Mouse (Mus musculus) heart, embryonic 16.5 days (tissue): ENCODE results near the gene Hs3st5. TPM values are rescaled to one million over a fixed set of nuclear protein-coding genes. Genes with fewer than 3 reads are reported as not detected.
"Not testable (repeated sequence)": the region's sequence is repeated elsewhere in the genome, so short reads cannot be mapped to it uniquely, and the experiment has no call there.

Experiments
- ATAC-seq: fragments of 200-750 bp; cut with Nextera tagmentation; replicated peaks from 2 replicates; pipeline ENCODE4 v1.8.0; 2017; ENCODE audit warnings: moderate number of reproducible peaks; ENCODE audit not compliant: insufficient read depth, low FRiP score; ENCODE audit errors: extremely low read depth
- H3K27ac ChIP-seq: fragments of 300-500 bp; sonication (generic); 2 replicates; pipeline ENCODE4 v1.5.1; 2014; ENCODE audit warnings: mild to moderate bottlenecking, low read length, control low read depth, moderate library complexity
- H3K27me3 ChIP-seq: fragments of 300-500 bp; sonication (generic); 2 replicates; pipeline ENCODE4 v1.6.1; 2014; ENCODE audit warnings: low read length, mixed read lengths; ENCODE audit not compliant: control insufficient read depth, insufficient read depth
- H3K36me3 ChIP-seq: fragments of 300-500 bp; sonication (generic); 2 replicates; pipeline ENCODE4 v1.6.1; 2014; ENCODE audit not compliant: control insufficient read depth, insufficient read depth
- H3K4me1 ChIP-seq: fragments of 300-500 bp; sonication (generic); 2 replicates; pipeline ENCODE4 v1.6.1; 2014; ENCODE audit warnings: low read length, mixed read lengths; ENCODE audit not compliant: control insufficient read depth, insufficient read depth
- H3K4me2 ChIP-seq: fragments of 300-500 bp; sonication (generic); 2 replicates; pipeline ENCODE4 v1.6.1; 2014; ENCODE audit warnings: low read depth, mild to moderate bottlenecking, control low read depth, low read length
- H3K4me3 ChIP-seq: fragments of 300-500 bp; sonication (generic); 2 replicates; pipeline ENCODE4 v1.5.1; 2014; ENCODE audit warnings: mild to moderate bottlenecking, control low read depth, low read length
- H3K9ac ChIP-seq: fragments of 300-500 bp; sonication (generic); 2 replicates; pipeline ENCODE4 v1.6.1; 2014; ENCODE audit warnings: low read length, control low read depth
- H3K9me3 ChIP-seq: fragments of 300-500 bp; sonication (generic); replicated peaks from 2 replicates; pipeline ENCODE4 v1.6.1; 2016; ENCODE audit warnings: low read length; ENCODE audit not compliant: control insufficient read depth
- WGBS: fragments of 180-500 bp; shearing (Covaris S2); extraction: QIAGEN DNeasy Blood & Tissue Kit; methylation state at CpG from one replicate; pipeline ENCODE4 v1.1.7; 2014; 5-methylcytosine and 5-hydroxymethylcytosine counted together
- polyA plus RNA-seq: library from polyadenylated mRNA; unstranded; fragments of >200 nt; fragmentation: Nextera tagmentation; extraction: Ambion mirVana; gene quantifications from 2 replicates; pipeline ENCODE4 v1.2.1, GENCODE M21; 2015

The Hs3st5 gene
- polyA plus RNA-seq, 1 experiment from 2014 or later = 0.43 TPM

- Histone ChIP-seq H3K4me3 (no peak overlapping the region), H3K4me2 (no peak overlapping the region), H3K9me3 (no peaks in the 10 kb centered on the region), H3K27me3 (no peaks in the 10 kb centered on the region), H3K36me3 (no peaks in the 10 kb centered on the region), H3K27ac (no peak overlapping the region), H3K4me1 (no peaks in the 10 kb centered on the region), H3K9ac (no peak overlapping the region)
- 81% methylated on average over 1 of the region's 1 CpGs for WGBS
- no peak for ATAC-seq
Observed at GRCm38 (mm10) chr10:36499713-36500112, 6.9 kb upstream of the Hs3st5 start.

- no peak overlapping the region; the same call in 1 of the 2 replicates for H3K9ac ChIP-seq
- WGBS = 14% methylated on average over 13 of the region's 13 CpGs
Observed at GRCm38 (mm10) chr10:36506033-36506726, 434 bp upstream of the Hs3st5 start.

GRCm38 (mm10) chr10:36507556-36507870 lies 899 bp downstream of the Hs3st5 start:
- H3K4me3 ChIP-seq = peak overlapping the region; percentile 75
- H3K27me3 ChIP-seq = peaks cover 38% of the 10 kb centered on the region
- H3K9ac ChIP-seq = peak overlapping the region; percentile 63
- no peak overlapping the region for H3K27ac ChIP-seq
- peaks cover 9% of the 10 kb centered on the region; the same call in 1 of the 2 replicates for H3K4me1 ChIP-seq
- H3K9me3 ChIP-seq = no peaks in the 10 kb centered on the region
- under 1% methylated on average over 15 of the region's 15 CpGs for WGBS
- H3K4me2 ChIP-seq = peak overlapping the region; percentile 100
- no peak for ATAC-seq
- H3K36me3 ChIP-seq = no peaks in the 10 kb centered on the region

More at GRCm38 (mm10) chr10:36506033-36506726, 434 bp upstream of the Hs3st5 start:
- Histone ChIP-seq H3K27me3 (peaks cover 38% of the 10 kb centered on the region), H3K9me3 (no peaks in the 10 kb centered on the region), H3K4me1 (peaks cover 9% of the 10 kb centered on the region; the same call in 1 of the 2 replicates), H3K4me3 (peak overlapping the region; percentile 75), H3K27ac (no peak overlapping the region), H3K4me2 (peak overlapping the region; percentile 100), H3K36me3 (no peaks in the 10 kb centered on the region)
- no peak for ATAC-seq

GRCm38 (mm10) chr10:36507991-36508546 lies 1.5 kb downstream of the Hs3st5 start:
- H3K27ac ChIP-seq = no peak overlapping the region
- 2% methylated on average over 18 of the region's 18 CpGs for WGBS

GRCm38 (mm10) chr10:36509477-36509876 lies 2.9 kb downstream of the Hs3st5 start:
- H3K9me3 ChIP-seq = no peaks in the 10 kb centered on the region
- no peak overlapping the region for H3K9ac ChIP-seq
- no peak overlapping the region for H3K4me3 ChIP-seq
- ATAC-seq = no peak
- H3K4me2 ChIP-seq = no peak overlapping the region
- H3K4me1 ChIP-seq = peaks cover 9% of the 10 kb centered on the region; the same call in 1 of the 2 replicates
- peaks cover 38% of the 10 kb centered on the region for H3K27me3 ChIP-seq
- WGBS = 65% methylated on average over 4 of the region's 4 CpGs
- H3K27ac ChIP-seq = no peak overlapping the region
- no peaks in the 10 kb centered on the region for H3K36me3 ChIP-seq

More at GRCm38 (mm10) chr10:36507991-36508546, 1.5 kb downstream of the Hs3st5 start:
- Histone ChIP-seq H3K4me1 (peaks cover 9% of the 10 kb centered on the region; the same call in 1 of the 2 replicates), H3K4me3 (peak overlapping the region; percentile 75), H3K9ac (peak overlapping the region; percentile 41), H3K27me3 (peaks cover 38% of the 10 kb centered on the region), H3K4me2 (peak overlapping the region; percentile 100), H3K9me3 (no peaks in the 10 kb centered on the region), H3K36me3 (no peaks in the 10 kb centered on the region)
- no peak for ATAC-seq

GRCm38 (mm10) chr10:36523881-36524280 lies 17.3 kb downstream of the Hs3st5 start:
- Histone ChIP-seq H3K4me3 (no peak overlapping the region), H3K27me3 (no peaks in the 10 kb centered on the region), H3K4me2 (no peak overlapping the region), H3K9me3 (no peaks in the 10 kb centered on the region), H3K4me1 (no peaks in the 10 kb centered on the region), H3K9ac (no peak overlapping the region), H3K36me3 (no peaks in the 10 kb centered on the region), H3K27ac (no peak overlapping the region)
- ATAC-seq = no peak

- no peak for ATAC-seq
- Histone ChIP-seq H3K4me3 (no peak overlapping the region), H3K9ac (no peak overlapping the region), H3K9me3 (no peaks in the 10 kb centered on the region), H3K4me2 (no peak overlapping the region), H3K27ac (no peak overlapping the region), H3K36me3 (no peaks in the 10 kb centered on the region), H3K27me3 (no peaks in the 10 kb centered on the region), H3K4me1 (no peaks in the 10 kb centered on the region)
- 85% methylated on average over 4 of the region's 4 CpGs for WGBS
Observed at GRCm38 (mm10) chr10:36533633-36534335, 27.2 kb downstream of the Hs3st5 start.

- no peak for ATAC-seq
- H3K9ac ChIP-seq = no peak overlapping the region
- H3K9me3 ChIP-seq = no peaks in the 10 kb centered on the region
- H3K4me3 ChIP-seq = no peak overlapping the region
- no peak overlapping the region for H3K4me2 ChIP-seq
- WGBS = 17% methylated on average over 2 of the region's 2 CpGs
- H3K36me3 ChIP-seq = no peaks in the 10 kb centered on the region
- H3K27me3 ChIP-seq = no peaks in the 10 kb centered on the region
- no peak overlapping the region for H3K27ac ChIP-seq
- H3K4me1 ChIP-seq = no peaks in the 10 kb centered on the region
Observed at GRCm38 (mm10) chr10:36546622-36547021, 40.0 kb downstream of the Hs3st5 start.

GRCm38 (mm10) chr10:36547713-36548112 lies 41.1 kb downstream of the Hs3st5 start:
- not testable (repeated sequence) for ATAC-seq, H3K4me2 ChIP-seq
- 92% methylated on average over 1 of the region's 1 CpGs for WGBS

More at GRCm38 (mm10) chr10:36547713-36548112, 41.1 kb downstream of the Hs3st5 start:
- H3K9ac ChIP-seq, H3K4me3 ChIP-seq, H3K36me3 ChIP-seq, H3K9me3 ChIP-seq, H3K27ac ChIP-seq, H3K4me1 ChIP-seq, H3K27me3 ChIP-seq: not testable (repeated sequence)
